Mouse (Mus musculus) embryo, embryonic 11.5 days (tissue): Measurements from ENCODE around the gene Tnfrsf9.

Experiments
- DNase-seq: peaks from one replicate; pipeline ENCODE4 v3.0.0-alpha.2; 2012; ENCODE audit warnings: low read depth, low spot score

Gene Tnfrsf9

GRCm38 (mm10) chr4:150979455-150979854 lies 65.1 kb downstream of the Tnfrsf9 start:
- no peak for DNase-seq

DNA sequence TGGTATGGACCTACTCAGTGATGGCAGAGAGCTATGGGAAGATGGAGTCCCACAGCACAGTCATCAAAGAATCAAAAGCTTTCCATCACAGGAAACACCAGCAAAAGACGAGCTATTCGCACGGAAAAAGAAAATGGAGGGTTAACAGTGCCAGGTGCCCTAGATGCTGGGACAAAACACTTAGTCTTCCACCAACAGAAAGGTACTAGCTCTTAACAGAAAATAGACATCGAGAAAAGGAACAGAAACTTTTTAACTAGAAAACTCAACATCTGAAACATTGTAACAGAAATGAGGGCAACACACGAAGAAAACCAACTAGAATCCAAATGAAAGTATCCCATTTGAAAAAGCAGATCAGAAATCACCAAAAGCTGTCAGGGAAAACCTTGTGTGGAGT lies 65.8 kb downstream of the Tnfrsf9 start:
- no peak for DNase-seq

DNA sequence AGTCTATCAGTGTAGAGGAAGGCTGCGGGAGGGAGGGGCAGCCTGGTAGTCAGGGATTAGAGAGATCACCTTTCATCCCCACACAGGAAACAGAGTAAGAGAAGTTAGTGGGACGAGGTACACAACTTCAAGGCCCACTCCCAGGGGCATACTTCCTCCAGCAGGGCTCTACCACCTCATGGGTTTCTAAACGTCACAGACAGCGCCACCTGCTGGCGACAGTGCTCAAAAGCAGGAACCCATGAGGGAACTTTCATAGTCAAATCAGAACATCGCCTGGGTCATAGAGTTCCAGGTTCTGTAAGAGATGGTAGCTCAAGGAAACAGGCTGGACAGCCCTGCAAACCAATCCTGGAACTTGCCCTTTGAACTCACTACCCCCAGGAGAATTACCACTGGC lies 75.8 kb downstream of the Tnfrsf9 start:
- no peak for DNase-seq
